Mouse (Mus musculus) forebrain, embryonic 16.5 days (tissue): Measurements from ENCODE around the gene Dtymk. TPM values are rescaled to one million over a fixed set of nuclear protein-coding genes. Genes with fewer than 3 reads are reported as not detected.

Experiments used
- ATAC-seq: fragments of 200-750 bp; cut with Nextera tagmentation; 2 replicates; pipeline ENCODE4 v1.8.0; 2017; ENCODE audit warnings: mild to moderate bottlenecking, moderate library complexity
- H3K27ac ChIP-seq: fragments of 300-500 bp; sonication (generic); 2 replicates; pipeline ENCODE4 v1.5.1; 2014; ENCODE audit warnings: low read length, control low read depth
- H3K27me3 ChIP-seq: fragments of 300-500 bp; sonication (generic); replicated peaks from 2 replicates; pipeline ENCODE4 v1.6.1; 2014; ENCODE audit warnings: low read length; ENCODE audit not compliant: control insufficient read depth, insufficient read depth
- H3K36me3 ChIP-seq: fragments of 300-500 bp; sonication (generic); 2 replicates; pipeline ENCODE4 v1.6.1; 2014; ENCODE audit not compliant: control insufficient read depth, insufficient read depth
- H3K4me1 ChIP-seq: fragments of 300-500 bp; sonication (generic); replicated peaks from 2 replicates; pipeline ENCODE4 v1.6.1; 2014; ENCODE audit warnings: low read length; ENCODE audit not compliant: control insufficient read depth, insufficient read depth
- H3K4me2 ChIP-seq: fragments of 300-500 bp; sonication (generic); 2 replicates; pipeline ENCODE4 v1.6.1; 2014; ENCODE audit warnings: mild to moderate bottlenecking, low read length, control low read depth
- H3K4me3 ChIP-seq: fragments of 300-500 bp; sonication (generic); replicated peaks from 2 replicates; pipeline ENCODE4 v1.5.1; 2014; ENCODE audit warnings: mild to moderate bottlenecking, low read length, control low read depth
- H3K9ac ChIP-seq: fragments of 300-500 bp; sonication (generic); replicated peaks from 2 replicates; pipeline ENCODE4 v1.6.1; 2014; ENCODE audit warnings: low read depth, low read length, control low read depth
- H3K9me3 ChIP-seq: fragments of 300-500 bp; sonication (generic); 2 replicates; pipeline ENCODE4 v1.6.1; 2016; ENCODE audit warnings: low read length; ENCODE audit not compliant: control insufficient read depth
- WGBS: fragments of 180-500 bp; shearing (Covaris S2); extraction: QIAGEN DNeasy Blood & Tissue Kit; methylation state at CpG from one replicate; pipeline ENCODE4 v1.1.7; 2014; 5-methylcytosine and 5-hydroxymethylcytosine counted together
- polyA plus RNA-seq: library from polyadenylated mRNA; unstranded; fragments of >200 nt; fragmentation: Nextera tagmentation; extraction: Ambion mirVana; gene quantifications from 2 replicates; pipeline ENCODE4 v1.2.1, GENCODE M21; 2015

Gene Dtymk
- polyA plus RNA-seq, 1 experiment from 2014 or later, result 189 TPM

DNA sequence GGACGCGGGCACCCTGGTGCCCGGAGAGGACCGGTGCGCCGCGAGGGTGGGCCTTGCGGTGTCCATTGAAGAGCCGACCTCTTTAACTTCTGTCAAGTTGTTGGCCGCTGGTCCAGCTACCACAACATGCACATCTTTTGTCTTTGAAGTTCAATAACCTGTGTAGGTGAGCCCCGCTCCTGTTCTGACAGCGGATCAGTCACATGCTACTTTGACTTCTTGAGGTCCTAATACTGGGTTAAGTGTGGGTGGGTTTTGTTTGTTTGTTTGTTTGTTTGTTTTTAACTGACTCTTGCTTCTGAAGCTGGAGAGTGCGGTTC, 46.5 kb downstream of the Dtymk start:
- under 1% methylated on average over 13 of the region's 13 CpGs for WGBS

GRCm38 (mm10) chr1:93754573-93755290, 47.0 kb downstream of the Dtymk start, which contains the start of gene Thap4:
Gene Thap4, minus strand, starts transcription at chr1:93754864.
- peak within 1 kb of the TSS; percentile 76 for H3K4me3 ChIP-seq
- peak within 1 kb of the TSS; percentile 71 for H3K4me2 ChIP-seq
- no peaks in the 10 kb centered on the region for H3K27me3 ChIP-seq
- under 1% methylated on average over 99 of the region's 121 CpGs for WGBS
- 0 out of 2 replicates have a peak, but pooled peaks cover 2% of the 10 kb centered on the region for H3K36me3 ChIP-seq
- peak; percentile 94 for ATAC-seq
- H3K9me3 ChIP-seq, result no peaks in the 10 kb centered on the region
- peaks cover 22% of the 10 kb centered on the region for H3K4me1 ChIP-seq
- H3K9ac ChIP-seq, result peak within 1 kb of the TSS; percentile 86
- H3K27ac ChIP-seq, result peak within 1 kb of the TSS; percentile 74

More for the DNA sequence above, 46.5 kb downstream of the Dtymk start:
- no peaks in the 10 kb centered on the region for H3K9me3 ChIP-seq
- ATAC-seq, result no peak
- no peaks in the 10 kb centered on the region for H3K36me3 ChIP-seq
- no peaks in the 10 kb centered on the region for H3K27me3 ChIP-seq
- H3K4me3 ChIP-seq, result peak overlapping the region; percentile 76
- H3K9ac ChIP-seq, result peak overlapping the region; percentile 86
- H3K27ac ChIP-seq, result peak overlapping the region; percentile 74
- H3K4me1 ChIP-seq, result peaks cover 22% of the 10 kb centered on the region
- peak overlapping the region; percentile 68 for H3K4me2 ChIP-seq

DNA sequence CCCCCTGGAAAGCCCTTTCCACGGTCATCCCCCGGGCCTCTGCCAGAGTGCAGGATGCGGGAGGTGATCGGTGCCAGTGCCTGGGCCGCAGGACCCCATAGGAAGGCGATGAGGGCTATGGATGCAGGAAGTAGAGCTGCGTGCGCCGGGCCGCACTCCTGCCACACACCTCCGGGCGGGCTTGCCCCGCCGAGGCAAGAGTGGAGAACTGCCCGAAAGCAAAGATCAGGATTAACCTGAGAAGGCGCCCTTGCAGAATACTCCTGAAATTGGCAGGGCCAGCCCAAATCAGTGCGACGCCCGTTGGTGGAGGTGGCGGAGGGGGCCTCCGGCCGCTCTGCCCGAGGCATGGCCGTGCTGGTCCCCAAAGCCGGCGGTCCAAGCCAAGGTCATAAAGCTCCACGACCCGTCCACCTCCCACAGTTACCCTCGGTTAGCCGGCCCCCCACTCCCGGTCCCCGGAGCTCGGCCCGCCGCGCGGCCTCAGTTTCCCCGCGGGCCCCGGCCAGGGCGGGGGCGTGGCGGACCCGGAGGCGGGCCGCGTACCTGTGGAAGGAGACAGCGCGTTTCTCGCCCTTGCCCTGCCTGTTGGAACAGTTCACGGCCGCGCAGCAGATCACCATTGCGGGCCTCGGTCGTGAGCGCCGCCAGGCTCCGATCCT, 47.7 kb downstream of the Dtymk start:
- Histone ChIP-seq H3K9me3 (no peaks in the 10 kb centered on the region), H3K27me3 (no peaks in the 10 kb centered on the region), H3K27ac (peak overlapping the region; percentile 68), H3K4me1 (peaks cover 22% of the 10 kb centered on the region), H3K4me2 (peak overlapping the region; percentile 71), H3K4me3 (peak overlapping the region; percentile 76), H3K9ac (peak overlapping the region; percentile 86), H3K36me3 (peaks cover 3% of the 10 kb centered on the region; the same call in 1 of the 2 replicates)
- ATAC-seq, result peak; percentile 12
- under 1% methylated on average over 58 of the region's 59 CpGs for WGBS

DNA sequence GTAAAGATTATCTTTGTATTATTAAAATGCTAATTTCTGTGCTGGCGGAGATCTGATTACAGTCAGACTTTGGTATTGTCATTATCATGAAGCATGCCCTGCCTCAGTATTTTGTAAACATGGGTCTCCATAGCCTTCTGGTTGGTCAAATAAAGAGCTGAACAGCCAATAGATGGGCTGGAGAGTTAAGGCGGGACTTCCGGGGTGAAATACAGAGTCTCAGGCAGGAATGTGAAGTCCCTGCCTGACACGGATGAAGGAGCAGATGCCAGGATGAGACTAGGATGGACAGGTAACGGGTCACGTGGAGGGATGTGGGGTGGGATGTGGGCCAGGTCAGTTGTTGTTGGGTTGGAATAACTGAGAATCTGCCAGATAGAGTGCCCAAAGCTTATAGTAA, 50.4 kb downstream of the Dtymk start, which contains the start of gene Atg4b:
TSS of gene Atg4b (plus strand) at position 211 of the 400 bp plus-strand sequence.
- no peak within 1 kb of the TSS for H3K9ac ChIP-seq
- WGBS, result 75% methylated on average over 6 of the region's 6 CpGs
- no peaks in the 10 kb centered on the region for H3K9me3 ChIP-seq
- no peaks in the 10 kb centered on the region for H3K27me3 ChIP-seq
- no peak within 1 kb of the TSS for H3K4me2 ChIP-seq
- H3K36me3 ChIP-seq, result peaks cover 5% of the 10 kb centered on the region; the same call in 1 of the 2 replicates
- no peak within 1 kb of the TSS for H3K4me3 ChIP-seq
- H3K4me1 ChIP-seq, result peaks cover 17% of the 10 kb centered on the region
- ATAC-seq, result no peak
- no peak within 1 kb of the TSS for H3K27ac ChIP-seq

- WGBS, result 97% methylated on average over 1 of the region's 1 CpGs
- Histone ChIP-seq H3K27ac (no peak overlapping the region), H3K4me3 (no peak overlapping the region), H3K9me3 (no peaks in the 10 kb centered on the region), H3K27me3 (no peaks in the 10 kb centered on the region), H3K36me3 (peaks cover 5% of the 10 kb centered on the region; the same call in 1 of the 2 replicates), H3K4me2 (no peak overlapping the region), H3K4me1 (peaks cover 6% of the 10 kb centered on the region), H3K9ac (no peak overlapping the region)
- no peak for ATAC-seq
Observed at GRCm38 (mm10) chr1:93748539-93748938, 53.2 kb downstream of the Dtymk start.

DNA sequence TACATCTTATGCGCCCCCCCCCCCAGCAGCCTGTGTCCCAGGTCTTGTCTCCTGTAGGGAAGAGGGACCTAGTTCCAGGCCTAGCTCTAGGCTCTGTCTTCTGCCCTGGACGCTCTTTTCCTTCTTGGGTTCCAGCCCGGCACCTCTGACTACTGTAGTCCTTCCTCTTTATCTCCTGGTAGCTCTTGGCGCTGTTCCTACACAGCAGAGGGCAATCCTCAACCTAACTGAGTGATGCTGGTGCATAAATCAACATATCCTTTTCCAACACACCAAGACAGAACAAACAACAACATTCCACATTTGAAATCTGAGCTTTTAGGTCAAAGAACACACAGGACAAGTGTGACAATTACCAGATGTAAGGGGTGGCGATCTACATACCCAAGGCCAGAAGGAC, 55.6 kb downstream of the Dtymk start:
- no peaks in the 10 kb centered on the region for H3K4me1 ChIP-seq
- H3K9ac ChIP-seq, result no peak overlapping the region
- H3K27ac ChIP-seq, result no peak overlapping the region
- 89% methylated on average over 5 of the region's 5 CpGs for WGBS
- H3K9me3 ChIP-seq, result no peaks in the 10 kb centered on the region
- H3K27me3 ChIP-seq, result no peaks in the 10 kb centered on the region
- no peak for ATAC-seq
- no peak overlapping the region for H3K4me2 ChIP-seq
- no peak overlapping the region for H3K4me3 ChIP-seq
- peaks cover 5% of the 10 kb centered on the region; the same call in 1 of the 2 replicates for H3K36me3 ChIP-seq

- no peak overlapping the region for H3K9ac ChIP-seq
- no peaks in the 10 kb centered on the region for H3K4me1 ChIP-seq
- H3K36me3 ChIP-seq, result no peaks in the 10 kb centered on the region
- no peaks in the 10 kb centered on the region for H3K9me3 ChIP-seq
- no peak overlapping the region for H3K4me2 ChIP-seq
- H3K4me3 ChIP-seq, result no peak overlapping the region
- no peak for ATAC-seq
- no peak overlapping the region for H3K27ac ChIP-seq
- no peaks in the 10 kb centered on the region for H3K27me3 ChIP-seq
Observed at GRCm38 (mm10) chr1:93742910-93743309, 58.8 kb downstream of the Dtymk start.

Other genes starting within 250 kb of the Dtymk start
- gene Stk25, start 143.3 kb downstream of the Dtymk start, polyA plus RNA-seq, result 316 and 341 TPM in 2 replicates
- 89.5 and 104 TPM in 2 replicates for gene Bok, start 116.3 kb downstream of the Dtymk start, polyA plus RNA-seq
- gene Atg4b, start 50.4 kb downstream of the Dtymk start, polyA plus RNA-seq, result 104 and 108 TPM in 2 replicates
- gene Thap4, start 47.1 kb downstream of the Dtymk start, polyA plus RNA-seq, result 47.5 and 50.2 TPM in 2 replicates
- gene Ing5, start 2.0 kb upstream of the Dtymk start, polyA plus RNA-seq, result 11.9 and 12.3 TPM in 2 replicates
- 17.2 and 19.5 TPM in 2 replicates for gene D2hgdh, start 23.0 kb upstream of the Dtymk start, polyA plus RNA-seq
- gene Gal3st2, start 59.4 kb upstream of the Dtymk start, polyA plus RNA-seq, result not detected in 2 replicates
- gene Gal3st2b, start 116.4 kb upstream of the Dtymk start, polyA plus RNA-seq, result 0.08 TPM in 1 of 2 replicates, not detected in the other
- gene Gal3st2c, start 188.6 kb upstream of the Dtymk start, polyA plus RNA-seq, result not detected in 2 replicates
- gene Neu4, start 218.5 kb upstream of the Dtymk start, polyA plus RNA-seq, result not detected in 2 replicates